Mouse (Mus musculus): ENCODE measurements around the gene Cyp27b1.
A peak's percentile ranks its signal among the peaks of the same experiment; 100 is the strongest.
"Not testable (repeated sequence)": the region's sequence is repeated elsewhere in the genome, so short reads cannot be mapped to it uniquely, and the experiment has no call there.

The Cyp27b1 gene

DNA sequence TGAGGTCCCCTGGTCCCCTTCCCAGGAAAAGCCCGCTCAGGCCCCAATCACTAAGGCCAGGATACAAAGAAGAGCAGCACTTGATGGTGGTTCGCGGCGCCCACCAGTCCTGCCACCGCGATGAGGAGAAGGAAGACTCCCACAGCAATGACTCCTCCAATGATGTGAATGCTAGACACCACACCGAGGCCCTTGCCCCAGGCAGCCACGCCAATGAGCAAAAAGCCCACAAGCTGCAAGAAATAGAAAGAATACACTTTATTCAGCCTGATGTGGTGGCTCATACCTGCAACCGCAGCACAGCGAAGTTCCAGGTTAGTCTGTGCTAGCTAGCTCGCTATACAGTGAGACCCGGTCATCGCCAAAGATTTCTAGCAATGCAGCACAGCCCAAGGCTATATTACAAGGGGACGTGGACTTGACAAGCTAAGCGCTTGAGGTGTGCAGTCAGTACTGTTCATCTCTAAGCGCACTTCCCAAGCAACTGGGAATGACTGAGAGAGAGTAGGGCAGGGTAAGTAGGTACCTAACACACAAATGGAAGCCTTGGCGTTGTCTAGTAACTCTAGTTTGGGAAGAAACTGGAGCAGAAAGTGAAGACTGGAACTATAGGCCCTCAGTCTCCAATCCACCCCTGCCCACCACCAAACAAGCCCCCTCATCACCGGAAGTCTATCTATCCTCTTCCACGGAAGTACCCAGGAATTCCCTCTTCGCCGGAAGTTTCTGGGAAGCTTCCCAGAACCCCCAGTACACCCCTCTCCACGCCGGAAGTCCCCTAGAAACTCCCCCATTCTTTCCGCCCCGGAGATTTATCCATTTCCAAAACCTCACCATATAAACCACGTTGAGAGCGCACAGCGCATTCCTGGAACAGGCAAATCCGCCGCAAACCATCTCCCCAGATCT lies 21.5 kb downstream of the Cyp27b1 start:
- no peak for DNase-seq (ENCODE audit: low spot score in 2 of 2)

DNA sequence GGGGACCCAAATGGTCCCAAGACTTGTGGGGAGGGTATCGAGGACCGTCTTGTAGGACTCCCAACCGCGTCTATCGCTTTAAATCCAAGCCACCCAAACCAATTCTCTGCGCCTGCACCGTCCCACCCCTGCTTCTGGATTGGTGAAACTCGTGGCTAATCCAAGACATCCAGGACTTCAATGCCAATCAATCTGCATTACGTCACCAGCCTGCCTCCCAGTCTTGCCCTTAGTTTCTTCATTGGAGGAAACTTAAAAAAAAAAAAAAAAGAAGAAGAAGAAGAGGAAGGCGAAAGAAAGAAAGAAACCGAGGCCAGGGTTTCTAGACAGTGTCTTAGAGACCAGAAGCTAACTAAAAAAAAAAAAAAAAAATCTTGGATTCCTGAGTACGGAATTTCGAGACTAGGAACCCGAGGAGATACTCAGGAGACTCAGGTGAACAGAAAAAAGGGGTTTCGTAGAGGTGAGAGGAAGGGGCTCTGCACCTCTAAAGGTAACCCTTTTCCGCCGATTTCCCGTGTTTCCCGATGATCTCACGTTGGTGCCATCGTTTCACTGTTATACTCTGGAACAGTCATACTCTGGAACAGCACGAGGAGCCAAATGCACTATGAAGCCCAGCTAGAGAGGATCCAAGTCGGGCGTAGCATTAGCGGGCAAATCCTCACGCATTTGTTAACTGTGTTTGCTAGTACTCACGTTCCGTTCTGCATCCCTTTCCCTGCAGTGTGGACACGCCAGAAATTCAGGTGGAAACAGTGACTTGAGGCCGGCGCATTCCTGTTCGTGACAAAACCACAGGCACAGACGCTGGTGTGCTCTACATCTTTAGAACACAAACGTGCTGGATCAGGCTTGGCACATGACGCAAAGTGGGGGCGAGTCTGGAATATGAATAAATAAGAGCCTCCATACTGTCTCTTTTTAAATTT lies 22.4 kb downstream of the Cyp27b1 start, which contains the start of gene Tspan31:
Gene Tspan31 (minus strand): TSS at position 75 of the 932 bp plus-strand sequence.
- DNase-seq (ENCODE audit: low spot score in 2 of 2), result peak; percentile 56 to 90

DNA sequence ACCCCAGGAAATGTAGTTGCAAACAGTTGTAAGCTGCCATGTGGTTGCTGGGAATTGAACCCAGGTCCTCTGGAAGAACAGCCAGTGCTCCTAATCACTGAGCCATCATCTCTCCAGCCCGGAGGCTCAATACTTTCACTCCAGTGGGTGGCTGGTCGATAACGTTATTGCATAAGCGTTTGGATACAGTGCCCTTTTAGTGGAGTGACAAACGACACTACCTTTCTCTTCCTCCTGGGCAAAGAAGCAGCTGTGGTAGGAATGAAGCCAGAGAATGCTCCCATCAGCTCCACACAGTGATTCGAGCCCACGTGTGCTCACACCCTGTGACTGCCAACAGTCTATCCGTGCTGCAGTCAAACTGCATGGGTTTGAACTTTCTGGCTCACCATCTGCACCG lies 23.2 kb downstream of the Cyp27b1 start:
- DNase-seq (ENCODE audit: low spot score in 2 of 2), result no peak

DNA sequence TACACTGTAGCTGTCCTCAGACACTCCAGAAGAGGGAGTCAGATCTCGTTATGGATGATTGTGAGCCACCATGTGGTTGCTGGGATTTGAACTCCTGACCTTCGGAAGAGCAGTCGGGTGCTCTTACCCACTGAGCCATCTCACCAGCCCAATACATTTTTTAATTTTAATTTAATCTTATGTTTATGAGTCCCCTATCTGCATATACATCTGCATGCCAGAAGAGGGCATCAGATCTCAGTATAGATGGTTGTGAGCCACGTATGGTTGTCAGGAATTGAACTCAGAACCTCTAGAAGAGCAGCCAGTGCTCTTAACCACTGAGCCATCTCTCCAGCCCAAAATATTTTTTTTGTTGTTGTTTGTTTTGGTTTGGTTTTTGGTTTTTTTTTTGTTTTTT lies 24.2 kb downstream of the Cyp27b1 start:
- not testable (repeated sequence) for DNase-seq (ENCODE audit: low spot score in 2 of 2)

DNA sequence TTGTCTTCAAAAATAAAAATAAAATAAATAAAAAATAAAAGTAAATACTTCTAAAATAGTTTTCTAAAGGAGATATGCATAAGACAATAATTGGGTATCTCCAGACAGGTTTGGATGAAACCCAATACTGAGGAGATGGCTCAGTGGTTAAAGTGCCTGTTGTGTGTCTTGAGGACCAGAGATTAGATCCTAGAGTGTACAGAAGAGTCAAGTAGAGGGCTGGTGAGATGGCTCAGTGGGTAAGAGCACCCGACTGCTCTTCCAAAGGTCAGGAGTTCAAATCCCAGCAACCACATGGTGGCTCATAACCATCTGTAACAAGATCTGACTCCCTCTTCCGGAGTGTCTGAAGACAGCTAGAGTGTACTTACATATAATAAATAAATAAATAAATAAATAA lies 24.9 kb downstream of the Cyp27b1 start:
- DNase-seq (ENCODE audit: low spot score in 2 of 2), result not testable (repeated sequence)

DNA sequence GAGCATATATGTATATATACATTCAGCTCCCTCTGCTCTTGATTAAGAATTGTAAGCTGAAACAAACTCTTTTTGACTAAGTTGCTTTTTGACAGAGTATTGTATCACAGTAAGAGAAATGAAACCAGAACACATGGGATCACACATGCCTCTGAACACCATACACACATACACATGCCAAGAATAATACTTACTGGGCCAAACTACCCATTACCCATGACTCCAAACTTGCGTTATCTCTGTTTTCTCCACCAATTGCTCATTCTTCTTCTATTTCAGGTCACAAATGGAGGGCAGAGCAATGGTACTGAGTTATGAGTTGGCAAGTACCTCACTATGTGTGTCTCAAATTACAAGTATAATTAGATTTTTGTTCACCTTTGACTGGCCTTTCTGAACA lies 25.9 kb downstream of the Cyp27b1 start:
- no peak for DNase-seq (ENCODE audit: low spot score in 2 of 2)

DNA sequence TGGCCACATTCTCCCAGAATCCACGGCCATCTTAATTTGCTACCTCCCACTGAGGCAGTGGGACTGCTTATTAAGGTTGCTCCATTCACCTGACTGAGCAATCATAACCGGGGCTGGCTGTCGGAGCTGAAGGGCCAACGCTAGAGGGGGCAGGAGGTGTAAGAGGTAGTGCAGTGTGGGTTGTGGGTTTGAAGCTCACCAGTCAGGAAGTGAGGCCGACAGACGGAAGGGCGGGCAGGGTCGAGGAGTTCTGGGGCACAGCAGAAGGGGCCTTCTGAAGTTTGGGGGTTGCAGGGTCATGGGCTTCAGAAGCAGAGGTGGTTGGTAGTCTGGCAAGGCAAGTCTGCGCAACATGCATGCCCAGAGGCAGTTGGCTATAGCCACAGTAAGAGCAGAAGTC lies 27.0 kb downstream of the Cyp27b1 start, which contains the start of gene Agap2:
Gene Agap2 (plus strand): TSS at position 205 of the 400 bp plus-strand sequence.
- no peak for DNase-seq (ENCODE audit: low spot score in 2 of 2)

DNA sequence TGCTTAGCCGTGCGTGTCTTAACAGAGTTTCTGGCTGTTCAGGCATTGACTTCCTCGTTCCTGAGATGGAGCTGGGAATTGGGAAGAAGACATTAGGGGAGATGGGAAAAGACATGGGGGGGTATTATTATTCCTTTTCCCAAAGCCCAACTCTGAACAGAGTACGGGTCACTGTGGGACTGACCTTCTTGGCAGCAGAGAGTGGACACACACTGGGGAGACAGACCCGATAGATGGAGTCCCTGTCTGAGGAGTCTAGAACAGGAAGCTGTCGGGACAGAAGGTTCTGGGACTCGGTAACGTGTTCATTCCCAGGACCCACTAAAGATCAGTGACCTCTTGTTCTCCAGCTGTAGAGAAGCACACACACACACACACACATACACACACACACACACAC lies 27.6 kb downstream of the Cyp27b1 start:
- DNase-seq (ENCODE audit: low spot score in 2 of 2), result no peak

DNA sequence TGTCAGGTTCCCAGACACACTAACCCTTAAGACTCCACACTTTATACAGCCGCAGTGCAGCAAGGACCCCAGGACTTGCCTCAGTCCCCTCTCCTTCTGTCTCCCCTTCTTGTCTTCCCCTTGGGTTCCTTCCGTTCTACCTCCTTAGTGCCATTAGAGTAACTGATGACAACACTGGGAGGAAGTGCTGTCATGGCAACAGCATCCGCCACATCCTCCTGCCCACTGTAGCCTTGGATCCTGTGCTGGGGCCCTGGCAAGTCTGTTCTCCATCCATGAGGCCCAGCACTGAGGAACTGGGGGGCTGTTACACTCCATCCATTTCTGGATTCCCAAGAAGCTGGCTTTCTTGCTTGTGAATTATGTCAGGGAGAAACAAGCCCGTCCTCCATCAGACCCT lies 28.0 kb downstream of the Cyp27b1 start:
- no peak for DNase-seq (ENCODE audit: low spot score in 2 of 2)

DNA sequence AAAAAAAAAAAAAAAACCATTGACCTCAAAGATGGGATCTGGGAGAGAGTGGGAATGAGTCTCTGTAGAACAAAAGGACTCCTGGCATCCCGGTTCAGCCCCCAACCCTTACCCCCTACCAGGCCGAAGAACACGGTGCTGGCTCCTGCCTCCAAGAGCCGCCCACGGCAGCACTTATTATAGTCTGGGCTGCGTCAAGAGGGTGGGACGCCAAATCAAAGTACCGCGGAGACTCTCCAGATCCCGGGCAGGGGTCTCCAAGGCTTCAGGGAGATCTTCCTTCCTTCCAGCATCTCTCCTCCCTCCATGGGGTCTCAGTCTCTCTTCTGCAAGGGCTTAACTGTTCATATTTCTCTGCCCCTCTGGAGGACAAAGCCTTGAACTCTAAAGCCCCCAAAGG lies 29.5 kb downstream of the Cyp27b1 start:
- no peak for DNase-seq (ENCODE audit: low spot score in 2 of 2)

DNA sequence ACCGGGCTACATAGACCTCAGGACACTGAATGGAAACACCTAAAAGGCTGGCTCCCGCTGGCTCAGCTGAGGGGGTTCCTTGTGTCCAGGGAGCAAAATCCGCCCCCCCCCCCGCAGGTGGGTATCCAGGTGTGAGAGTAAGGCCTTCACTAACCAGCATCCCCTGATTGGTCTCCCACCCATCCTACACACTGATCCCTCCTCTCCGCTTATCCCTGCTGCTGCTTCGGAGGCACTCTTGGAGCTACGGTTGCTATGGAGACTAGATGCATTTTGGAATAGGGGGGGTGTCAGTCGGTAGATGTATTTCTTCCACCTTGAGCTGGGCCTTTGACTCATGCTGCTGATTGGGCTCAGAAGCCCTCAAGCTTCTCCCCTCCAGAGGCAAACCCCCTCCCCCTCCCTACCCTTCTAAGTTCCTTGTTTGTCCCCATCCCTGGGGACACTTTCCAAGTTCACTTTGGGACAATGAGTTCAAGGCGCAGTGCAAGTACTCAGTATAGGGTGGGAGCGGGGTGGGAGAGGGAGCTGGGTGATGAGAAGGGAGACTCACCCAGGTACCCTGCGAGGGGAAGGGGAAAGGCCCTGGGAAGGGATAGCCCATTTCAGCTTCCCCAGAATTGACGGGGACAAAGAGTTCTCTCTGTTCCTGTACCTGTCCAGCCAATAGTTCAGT lies 30.1 kb downstream of the Cyp27b1 start:
- DNase-seq (ENCODE audit: low spot score in 2 of 2), result no peak

DNA sequence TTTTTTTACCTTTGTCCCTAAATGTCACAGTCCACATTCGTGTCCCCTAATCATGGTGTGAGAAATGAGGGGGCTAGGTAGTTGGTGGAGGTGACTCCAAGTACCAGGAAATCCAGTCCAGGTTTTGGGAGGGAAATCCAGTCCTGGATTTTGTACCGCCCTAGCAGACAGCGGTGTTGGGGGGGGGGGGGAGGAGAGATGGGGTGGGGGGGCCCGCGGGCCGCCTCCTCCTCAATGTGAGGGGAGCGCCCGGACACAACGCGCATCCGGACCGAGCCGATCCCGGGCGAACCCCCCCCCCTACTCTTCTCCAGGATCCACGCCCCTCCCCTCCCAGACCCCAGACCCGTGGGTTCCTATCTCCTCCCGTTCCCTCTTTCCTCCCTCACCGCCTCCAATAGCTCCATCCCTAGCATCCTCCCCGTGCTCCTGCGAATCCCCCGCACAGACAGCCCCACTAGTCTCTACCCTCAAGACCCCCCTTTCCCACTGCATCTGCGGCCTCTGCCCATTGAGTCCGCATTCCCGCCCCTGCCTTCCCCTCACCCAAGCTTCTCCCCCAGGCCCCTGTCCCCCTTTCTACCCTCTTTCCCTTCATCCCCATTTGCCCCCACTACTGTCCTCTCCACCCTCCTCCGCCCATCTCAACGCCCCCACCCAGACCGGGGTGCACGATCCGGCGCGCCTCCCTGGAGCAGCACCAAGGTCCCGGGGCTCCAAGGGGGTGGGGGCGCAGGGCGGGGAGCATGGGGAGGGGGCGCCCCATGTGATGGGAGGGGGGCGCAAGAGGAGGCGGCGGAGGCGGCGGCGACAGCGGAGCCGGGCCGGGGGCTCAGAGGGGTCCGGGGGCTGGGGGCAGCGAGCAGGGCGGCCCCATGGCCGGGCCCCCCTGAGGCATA lies 30.9 kb downstream of the Cyp27b1 start:
- no peak for DNase-seq (ENCODE audit: low spot score in 2 of 2)

DNA sequence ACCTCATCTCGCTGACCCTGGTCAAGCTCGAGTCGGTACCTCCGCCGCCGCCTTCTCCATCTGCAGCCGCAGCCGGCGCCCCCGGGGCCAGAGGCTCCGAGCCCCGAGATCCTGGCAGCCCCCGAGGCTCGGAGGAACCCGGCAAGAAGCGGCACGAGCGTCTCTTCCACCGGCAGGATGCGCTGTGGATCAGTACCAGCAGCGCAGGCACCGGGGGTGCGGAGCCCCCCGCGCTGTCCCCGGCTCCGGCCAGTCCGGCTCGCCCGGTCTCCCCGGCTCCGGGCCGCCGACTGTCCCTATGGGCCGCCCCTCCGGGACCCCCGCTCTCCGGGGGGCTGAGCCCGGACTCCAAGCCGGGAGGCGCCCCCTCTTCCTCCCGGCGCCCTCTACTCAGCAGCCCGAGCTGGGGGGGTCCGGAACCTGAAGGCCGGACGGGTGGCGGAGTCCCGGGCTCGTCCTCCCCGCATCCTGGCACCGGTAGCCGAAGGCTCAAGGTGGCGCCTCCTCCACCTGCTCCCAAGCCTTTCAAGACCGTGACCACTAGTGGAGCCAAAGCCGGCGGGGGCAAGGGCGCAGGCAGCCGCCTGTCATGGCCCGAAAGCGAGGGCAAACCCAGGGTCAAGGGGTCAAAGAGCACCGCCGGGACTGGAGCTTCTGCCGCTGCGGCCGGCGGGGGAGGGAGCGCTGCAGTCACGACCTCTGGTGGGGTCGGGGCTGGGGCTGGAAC lies 31.8 kb downstream of the Cyp27b1 start:
- DNase-seq (ENCODE audit: low spot score in 2 of 2), result no peak

DNA sequence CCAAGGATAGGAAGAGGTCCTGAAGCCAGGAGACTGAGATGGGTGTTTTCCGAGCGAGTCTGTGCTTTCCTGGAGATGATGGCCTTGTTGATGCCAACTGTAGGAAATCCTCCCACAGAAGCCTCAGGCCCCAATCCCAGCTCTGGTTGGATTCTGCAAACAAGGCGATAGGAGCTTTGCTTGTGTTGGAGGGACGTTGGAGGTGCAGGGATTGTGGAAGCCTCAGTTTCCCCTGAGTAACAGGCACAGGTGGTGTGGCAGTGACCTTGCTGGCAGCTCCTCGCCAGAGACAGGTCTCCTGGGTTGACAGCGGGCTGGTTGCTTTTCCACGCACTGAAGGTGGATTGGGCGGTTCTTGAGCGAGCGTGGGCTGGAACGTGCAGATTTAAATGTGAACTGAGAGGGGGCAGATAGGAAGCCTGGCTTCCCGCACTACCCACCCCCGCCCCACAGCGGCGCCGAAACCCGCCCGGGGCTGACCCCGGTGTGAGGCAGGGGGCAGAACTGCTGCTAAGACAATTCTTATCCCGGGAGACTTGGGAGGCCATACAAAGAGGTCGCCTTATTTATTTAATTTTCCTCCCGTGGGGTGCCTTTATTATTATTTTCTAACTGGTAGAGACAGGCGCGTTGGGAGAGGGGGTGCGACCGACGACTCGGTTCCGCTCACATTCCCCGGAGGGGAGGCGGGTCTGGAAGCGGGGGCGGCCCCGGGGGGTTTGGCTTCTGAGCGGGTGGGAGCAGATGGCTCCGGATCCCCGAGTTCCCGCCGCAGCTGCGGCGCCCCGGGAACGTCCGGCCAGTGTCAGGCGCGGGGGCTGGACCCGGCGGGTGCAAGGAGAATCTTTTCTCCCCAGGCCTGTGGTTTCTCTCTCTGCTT lies 33.1 kb downstream of the Cyp27b1 start:
- no peak for DNase-seq (ENCODE audit: low spot score in 2 of 2)

DNA sequence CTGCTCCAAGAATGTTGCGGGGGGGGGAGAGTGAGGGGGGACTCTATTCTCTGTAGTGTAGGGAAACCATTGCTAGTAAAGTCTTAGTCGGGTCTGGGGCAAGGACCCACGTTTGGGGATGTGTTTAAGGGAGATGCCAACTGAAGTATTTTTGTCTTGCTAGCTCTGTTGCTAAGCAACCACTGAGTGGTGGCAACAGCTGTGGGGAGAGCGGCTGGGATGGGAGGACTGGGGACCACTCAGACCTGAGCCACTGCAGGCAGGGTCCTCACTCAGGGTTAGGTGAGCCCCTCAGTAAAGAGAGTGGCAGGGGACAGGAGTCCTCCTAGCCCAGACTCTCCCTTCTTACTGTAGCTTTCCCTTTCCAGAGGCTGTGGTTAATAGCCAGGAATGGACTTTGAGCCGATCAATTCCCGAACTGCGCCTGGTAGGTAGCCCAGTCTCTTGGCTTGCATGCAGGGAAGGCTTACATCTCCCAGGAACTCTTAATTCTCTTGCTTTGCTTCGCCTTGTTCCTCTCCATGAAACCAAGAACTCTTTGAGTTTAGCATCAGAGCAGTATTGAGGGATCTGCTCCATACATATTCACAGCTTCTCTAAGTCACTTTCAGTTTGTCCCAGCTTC lies 34.1 kb downstream of the Cyp27b1 start:
- no peak for DNase-seq (ENCODE audit: low spot score in 2 of 2)

DNA sequence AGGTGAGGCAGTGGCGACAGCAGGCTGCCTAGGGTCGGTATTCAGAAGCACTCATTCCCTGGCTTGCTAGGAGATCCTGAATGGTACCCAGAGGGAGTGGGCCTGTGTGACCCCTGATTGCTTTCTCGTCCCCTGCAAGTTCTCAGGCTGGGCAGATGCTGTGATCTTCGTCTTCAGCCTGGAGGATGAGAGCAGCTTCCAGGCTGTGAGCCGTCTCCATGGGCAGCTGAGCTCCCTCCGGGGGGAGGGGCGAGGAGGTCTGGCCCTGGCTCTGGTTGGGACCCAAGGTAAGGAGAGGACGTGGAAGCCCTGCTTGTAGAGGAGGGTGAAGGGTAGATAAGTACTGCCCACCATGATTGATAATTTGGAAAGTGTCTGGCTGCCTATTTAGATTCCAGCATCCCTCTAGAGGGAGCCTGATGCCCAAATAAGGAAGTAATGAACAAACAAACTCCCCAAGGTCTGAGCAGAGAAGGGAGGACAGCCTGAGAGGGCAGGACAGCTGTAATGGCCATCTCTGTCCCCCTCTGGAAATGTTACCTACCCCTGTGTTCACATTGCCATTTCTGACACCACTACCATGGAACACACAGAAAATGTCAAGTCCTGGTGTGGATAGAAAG lies 35.4 kb downstream of the Cyp27b1 start:
- no peak for DNase-seq (ENCODE audit: low spot score in 2 of 2)

DNA sequence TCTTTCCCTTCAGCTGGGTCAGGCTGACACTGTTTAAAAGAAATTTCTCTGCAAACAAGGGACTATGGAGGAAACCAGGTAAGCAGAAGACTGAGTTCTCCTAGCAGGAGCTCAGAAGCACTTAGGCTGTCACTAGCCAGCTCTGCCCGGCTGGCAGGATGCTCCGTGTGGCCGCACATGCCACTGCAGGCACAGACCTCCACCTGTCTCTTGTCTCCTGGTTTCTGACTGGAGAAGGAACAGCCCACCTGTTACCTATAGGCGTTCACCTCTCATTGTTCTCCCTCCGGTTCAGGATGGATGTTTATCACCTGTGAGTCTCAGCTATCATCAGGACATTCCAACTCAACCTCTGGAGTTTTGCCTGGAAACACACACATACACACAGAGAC lies 35.9 kb downstream of the Cyp27b1 start:
- no peak for DNase-seq (ENCODE audit: low spot score in 2 of 2)

DNA sequence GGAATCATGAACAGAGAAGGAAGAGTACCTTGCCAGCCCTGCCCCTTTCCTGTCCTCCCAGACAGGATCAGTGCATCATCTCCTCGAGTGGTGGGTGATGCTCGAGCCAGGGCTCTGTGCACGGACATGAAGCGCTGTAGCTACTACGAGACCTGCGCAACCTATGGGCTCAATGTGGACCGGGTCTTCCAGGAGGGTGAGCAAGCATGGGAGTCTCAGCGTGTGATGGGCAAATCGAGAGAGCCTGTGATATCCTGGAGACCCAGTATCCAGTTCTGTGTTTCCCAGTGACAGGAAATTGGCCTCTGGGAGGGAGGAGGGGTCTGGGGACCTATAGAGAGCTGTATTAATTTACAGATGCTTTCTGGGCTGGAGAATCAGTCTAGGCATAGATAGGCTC lies 37.0 kb downstream of the Cyp27b1 start:
- no peak for DNase-seq (ENCODE audit: low spot score in 2 of 2)

Data from urinary bladder, adult 18-20 months (tissue).